Mouse (Mus musculus): ENCODE measurements around the gene Kctd20.

DNA sequence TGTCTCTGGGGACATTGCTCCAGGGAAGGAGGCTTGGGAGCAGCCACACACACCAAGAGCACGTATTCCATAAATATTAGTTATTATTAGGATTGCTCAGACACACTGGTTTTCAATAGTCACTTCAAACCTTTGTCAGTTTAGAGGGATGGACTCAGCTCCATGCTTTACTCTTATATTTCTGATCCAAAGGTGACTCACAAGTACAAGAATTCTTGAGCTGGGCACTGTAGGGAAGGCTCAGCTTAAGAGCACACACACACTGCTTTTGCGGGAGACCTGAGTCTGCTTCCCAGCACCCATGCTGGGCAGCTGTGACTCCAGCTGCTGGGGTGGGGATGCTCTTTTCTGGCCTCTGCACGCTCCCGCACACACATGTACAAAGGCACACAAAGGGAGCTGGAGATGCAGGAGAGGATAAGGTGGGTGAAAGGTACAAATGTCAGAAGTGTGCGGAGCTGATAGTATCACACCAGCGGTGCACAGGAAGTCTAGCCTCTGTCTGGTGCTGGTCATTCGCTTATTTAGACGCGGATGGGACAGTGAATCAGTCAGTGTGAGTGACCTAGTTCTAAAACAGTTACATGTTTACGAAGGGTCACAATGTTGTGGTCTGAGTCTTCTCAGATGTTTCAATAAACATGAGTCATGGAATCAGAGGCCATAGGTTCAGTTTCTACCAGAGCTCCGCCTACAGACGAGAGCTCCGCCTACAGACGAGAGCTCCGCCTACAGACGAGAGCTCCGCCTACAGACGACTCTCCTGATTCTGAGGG, 20.1 kb upstream of the Kctd20 start:
- TF ChIP-seq POLR2A (IDR thresholded peaks at IDR 0.05; ENCODE audit: low read depth, low read length) (no peak), CTCF (IDR thresholded peaks at IDR 0.05; ENCODE audit: borderline replicate concordance, insufficient read depth, low read length) (no peak)
